Mouse (Mus musculus): ENCODE results near the gene Syne1.

DNA sequence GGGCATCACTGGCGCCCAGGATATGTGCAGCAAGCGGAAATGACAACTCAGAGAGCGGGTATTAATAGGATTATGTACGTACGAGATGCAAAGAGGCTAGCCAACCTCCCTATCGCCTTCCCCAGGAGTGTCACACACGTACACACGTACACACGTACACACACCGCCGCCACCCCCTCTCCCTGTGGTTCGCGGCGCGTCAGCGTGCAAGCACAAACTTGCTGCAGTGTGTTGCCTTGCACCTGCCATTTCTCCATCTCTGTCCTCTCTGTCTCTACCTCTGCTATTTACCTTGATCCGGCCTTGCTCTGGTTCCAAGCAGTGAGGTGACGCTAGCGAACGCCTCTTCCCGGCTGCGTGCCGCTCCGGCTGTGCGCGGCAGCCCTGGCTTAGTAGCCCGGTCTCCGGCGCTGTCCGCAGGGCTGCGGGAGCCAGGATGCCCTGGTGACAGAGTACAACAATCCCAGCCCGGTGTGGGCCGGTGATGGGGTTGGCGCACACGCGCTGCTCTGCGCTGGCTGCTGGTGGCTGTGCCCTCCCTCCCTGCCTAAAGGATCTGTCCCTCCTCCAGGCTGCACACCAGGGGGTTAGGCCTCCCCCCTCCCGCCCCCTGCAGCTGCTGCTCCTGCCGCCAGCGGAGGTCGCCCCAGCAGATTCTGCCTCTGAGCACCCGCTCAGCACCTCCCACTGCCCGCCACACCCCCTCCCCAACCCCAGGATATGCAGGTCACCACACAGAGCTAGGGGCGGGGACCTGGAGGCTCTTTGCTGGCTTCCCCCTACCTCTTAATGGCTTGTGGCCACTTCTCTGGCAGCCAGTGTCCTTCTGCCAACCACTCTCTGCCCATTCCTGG is 887 bp downstream of the Syne1 start:
- TF ChIP-seq POLR2A (IDR thresholded peaks at IDR 0.05; ENCODE audit: insufficient read length, low read depth) (no peak), USF1 (IDR thresholded peaks at IDR 0.05; ENCODE audit: low read depth) (no peak), CEBPB (IDR thresholded peaks at IDR 0.05; ENCODE audit: insufficient read depth, poor library complexity, severe bottlenecking) (no peak), MYOG (IDR thresholded peaks at IDR 0.05; ENCODE audit: control insufficient read depth in 1 of 3, insufficient read depth in 1 of 3, insufficient read length in 2 of 3, low read depth in 2 of 3) (no peak), E2F4 (IDR thresholded peaks at IDR 0.05; ENCODE audit: insufficient read depth) (no peak), SRF (IDR thresholded peaks at IDR 0.05; ENCODE audit: control insufficient read depth, insufficient read length, low read depth) (no peak), MAX (IDR thresholded peaks at IDR 0.05; ENCODE audit: low read depth) (no peak), TCF12 (IDR thresholded peaks at IDR 0.05; ENCODE audit: insufficient read depth, poor library complexity, severe bottlenecking) (no peak), REST (IDR thresholded peaks at IDR 0.05; ENCODE audit: insufficient read depth, insufficient read length) (no peak), POLR2AphosphoS2 (IDR thresholded peaks at IDR 0.05; ENCODE audit: insufficient read length, low read depth) (no peak), TCF3 (IDR thresholded peaks at IDR 0.05; ENCODE audit: insufficient read length, low read depth) (no peak), MYOD1 (IDR thresholded peaks at IDR 0.05; ENCODE audit: control insufficient read depth in 1 of 3, insufficient read length in 2 of 3, low read depth in 2 of 3) (no peak)

All from myocyte (in vitro differentiated cells).